Mouse (Mus musculus) CH12.LX (cell line): ENCODE results near the gene Zfand5. TPM values are rescaled to one million over a fixed set of nuclear protein-coding genes. Genes with fewer than 3 reads are reported as not detected.

ENCODE experiments used
- DNase-seq: peaks from one replicate; pipeline ENCODE4 v3.0.0-alpha.2; 2013; ENCODE audit errors: extremely low read depth
- H3K27ac ChIP-seq: 2 replicates; pipeline ENCODE4 v1.5.1; 2012; ENCODE audit warnings: low read depth, mild to moderate bottlenecking, control low read depth, moderate library complexity; ENCODE audit not compliant: insufficient read depth
- H3K27me3 ChIP-seq: replicated peaks from 2 replicates; pipeline ENCODE3; 2012; ENCODE audit warnings: inconsistent platforms
- H3K36me3 ChIP-seq, 2 experiments: replicated peaks in 1 of 2; 2 replicates each; pipeline versions ENCODE3 to v1.6.1; 2012; ENCODE audit warnings: inconsistent platforms in 1 of 2, low read length in 1 of 2, mild to moderate bottlenecking in 1 of 2, mixed read lengths in 1 of 2, moderate library complexity in 1 of 2; ENCODE audit not compliant: control insufficient read depth in 1 of 2, insufficient read depth in 1 of 2
- H3K4me1 ChIP-seq, 2 experiments: 2 replicates each; pipeline ENCODE4 v1.6.1; 2012; ENCODE audit warnings: inconsistent platforms in 1 of 2, moderate library complexity in 1 of 2; ENCODE audit not compliant: insufficient read depth in 2 of 2, control insufficient read depth in 1 of 2
- H3K4me2 ChIP-seq: 2 replicates; pipeline ENCODE4 v1.6.1; 2012; ENCODE audit warnings: low read depth, mild to moderate bottlenecking, control low read depth; ENCODE audit not compliant: poor library complexity, insufficient read depth, severe bottlenecking
- H3K4me3 ChIP-seq, 3 experiments: fragments of 150-350 bp in 1 of 3; sonication (generic) in 1 of 3; replicated peaks in 1 of 3; 2 replicates each; pipeline versions ENCODE3 to v1.5.1; 2011 to 2012; ENCODE audit warnings: low read depth in 2 of 3, low read length in 2 of 3, mild to moderate bottlenecking in 2 of 3, moderate library complexity in 2 of 3, control low read depth in 1 of 3, improper control_type of control experiment in 1 of 3, inconsistent platforms in 1 of 3, mixed read lengths in 1 of 3; ENCODE audit not compliant: poor library complexity in 1 of 3
- H3K79me2 ChIP-seq: replicated peaks from 2 replicates; pipeline ENCODE4 v1.6.1; 2012; ENCODE audit warnings: mild to moderate bottlenecking, moderate library complexity; ENCODE audit not compliant: control insufficient read depth, poor library complexity, insufficient read depth, severe bottlenecking; ENCODE audit errors: extremely low read depth
- H3K9ac ChIP-seq: 2 replicates; pipeline ENCODE4 v1.6.1; 2012; ENCODE audit warnings: low read depth, mild to moderate bottlenecking, control low read depth, moderate library complexity; ENCODE audit not compliant: insufficient read depth
- H3K9me3 ChIP-seq: replicated peaks from 2 replicates; pipeline ENCODE3; 2012; ENCODE audit warnings: low read length, inconsistent platforms, mixed read lengths
- BHLHE40 ChIP-seq: IDR thresholded peaks from 2 replicates; pipeline ENCODE4 v1.6.1; 2011; ENCODE audit warnings: mild to moderate bottlenecking, low read depth, low read length, improper control_type of control experiment
- CHD1 ChIP-seq: IDR thresholded peaks from 2 replicates; pipeline ENCODE4 v1.6.1; 2012; ENCODE audit warnings: low read depth, low read length, improper control_type of control experiment, inconsistent platforms
- CTCF ChIP-seq, 2 experiments: IDR thresholded peaks in 1 of 2; conservative IDR thresholded peaks in 1 of 2; 2 replicates each; pipeline ENCODE4 v1.5.1; 2011 to 2012; ENCODE audit warnings: low read depth in 2 of 2, low read length in 2 of 2, improper control_type of control experiment in 1 of 2, inconsistent platforms in 1 of 2, mild to moderate bottlenecking in 1 of 2, moderate library complexity in 1 of 2
- E2F4 ChIP-seq: IDR thresholded peaks from 2 replicates; pipeline ENCODE4 v1.6.1; 2011; ENCODE audit warnings: low read depth, low read length, improper control_type of control experiment; ENCODE audit not compliant: insufficient replicate concordance
- ELF1 ChIP-seq: IDR thresholded peaks from 2 replicates; pipeline ENCODE4 v1.6.1; 2014; ENCODE audit warnings: low read depth, mild to moderate bottlenecking, inconsistent platforms, low read length, improper control_type of control experiment
- ETS1 ChIP-seq: conservative IDR thresholded peaks from 2 replicates; pipeline ENCODE4 v1.6.1; 2012; ENCODE audit warnings: low read depth, mild to moderate bottlenecking, inconsistent platforms, low read length, improper control_type of control experiment, moderate library complexity
- GABPA ChIP-seq: IDR thresholded peaks from 2 replicates; pipeline ENCODE4 v1.6.1; 2012; ENCODE audit warnings: low read depth, low read length, improper control_type of control experiment, inconsistent platforms; ENCODE audit not compliant: insufficient replicate concordance
- HCFC1 ChIP-seq: IDR thresholded peaks from 2 replicates; pipeline ENCODE4 v1.6.1; 2012; ENCODE audit warnings: low read depth, mild to moderate bottlenecking, inconsistent platforms, low read length, improper control_type of control experiment
- IRF4 ChIP-seq: IDR thresholded peaks from 2 replicates; pipeline ENCODE4 v1.6.1; 2014; ENCODE audit warnings: low read depth, mild to moderate bottlenecking, inconsistent platforms, low read length, improper control_type of control experiment
- JUND ChIP-seq: conservative IDR thresholded peaks from 2 replicates; pipeline ENCODE4 v1.6.1; 2011; ENCODE audit warnings: low read depth, low read length, improper control_type of control experiment
- KAT2A ChIP-seq: IDR thresholded peaks from 2 replicates; pipeline ENCODE4 v1.6.1; 2012; ENCODE audit warnings: low read length, improper control_type of control experiment, inconsistent platforms; ENCODE audit not compliant: insufficient replicate concordance
- MAFK ChIP-seq: IDR thresholded peaks from 2 replicates; pipeline ENCODE4 v1.6.1; 2011; ENCODE audit warnings: low read length, improper control_type of control experiment; ENCODE audit not compliant: insufficient replicate concordance
- MAX ChIP-seq: IDR thresholded peaks from 2 replicates; pipeline ENCODE4 v1.6.1; 2011; ENCODE audit warnings: low read length, improper control_type of control experiment
- NELFE ChIP-seq: IDR thresholded peaks from 2 replicates; pipeline ENCODE4 v1.6.1; 2011; ENCODE audit warnings: low read depth, low read length, improper control_type of control experiment
- PAX5 ChIP-seq: IDR thresholded peaks from 2 replicates; pipeline ENCODE4 v1.6.1; 2012; ENCODE audit warnings: low read length, inconsistent platforms, mixed read lengths
- POLR2A ChIP-seq: IDR thresholded peaks from 2 replicates; pipeline ENCODE4 v1.6.1; 2011; ENCODE audit warnings: low read depth, mild to moderate bottlenecking, improper control_type of control experiment, low read length
- RAD21 ChIP-seq: IDR thresholded peaks from 2 replicates; pipeline ENCODE4 v1.6.1; 2011; ENCODE audit warnings: low read depth, mild to moderate bottlenecking, low read length, improper control_type of control experiment, moderate library complexity
- RCOR1 ChIP-seq: conservative IDR thresholded peaks from 2 replicates; pipeline ENCODE4 v1.6.1; 2012; ENCODE audit warnings: low read depth, mild to moderate bottlenecking, inconsistent platforms, low read length, improper control_type of control experiment
- SMC3 ChIP-seq: IDR thresholded peaks from 2 replicates; pipeline ENCODE4 v1.6.1; 2011; ENCODE audit warnings: low read depth, low read length, improper control_type of control experiment
- TBP ChIP-seq: conservative IDR thresholded peaks from 2 replicates; pipeline ENCODE4 v1.6.1; 2011; ENCODE audit warnings: low read depth, low read length, improper control_type of control experiment
- USF1 ChIP-seq: IDR thresholded peaks from 2 replicates; pipeline ENCODE4 v1.6.1; 2014; ENCODE audit warnings: low read depth, mild to moderate bottlenecking, inconsistent platforms, low read length, improper control_type of control experiment
- USF2 ChIP-seq: conservative IDR thresholded peaks from 2 replicates; pipeline ENCODE4 v1.6.1; 2011; ENCODE audit warnings: low read depth, low read length, improper control_type of control experiment
- ZMIZ1 ChIP-seq: IDR thresholded peaks from 2 replicates; pipeline ENCODE4 v1.6.1; 2012; ENCODE audit warnings: low read depth, mild to moderate bottlenecking, inconsistent platforms, low read length, improper control_type of control experiment
- ZNF384 ChIP-seq: IDR thresholded peaks from 2 replicates; pipeline ENCODE4 v1.6.1; 2012; ENCODE audit warnings: low read depth, low read length, improper control_type of control experiment, inconsistent platforms
- dilution Hi-C: fragments of 300-500 bp; cut with MboI; formaldehyde crosslinking; loops from 2 replicates; pipeline ENCODE4 v1.14.3; 2020; ENCODE audit warnings: low sequenced_read_pairs; ENCODE audit not compliant: extremely low pct_unique_long_range_greater_than_20kb, extremely low pct_ligation_motif_present
- in situ Hi-C: fragments of 300-500 bp; cut with MboI; formaldehyde crosslinking; loops from 3 replicates; pipeline ENCODE4 v1.14.3; 2019; ENCODE audit warnings: low sequenced_read_pairs, low pct_ligation_motif_present, low pct_unique_long_range_greater_than_20kb, mixed read lengths
- polyA plus RNA-seq: library from polyadenylated mRNA; unstranded; fragments of >175 nt; gene quantifications from 2 replicates; pipeline ENCODE4 v1.2.1, GENCODE M21; 2012; ENCODE audit warnings: low read depth; ENCODE audit not compliant: insufficient read length
- total RNA-seq, 2 experiments: library from RNA; depleted of rRNA; stranded (reverse); fragments of 300-350 nt in 1 of 2; fragments of >200 nt in 1 of 2; gene quantifications; 2 replicates each; pipeline ENCODE4 v1.2.3; 2012 to 2014

Gene Zfand5
- total and polyA plus RNA-seq, 3 experiments: 40.9 to 87.9 (median 71.8) TPM

GRCm38 (mm10) chr19:21330305-21331115 is 58.4 kb downstream of the Zfand5 start:
- Histone ChIP-seq H3K4me2 (no peak overlapping the region), H3K79me2 (no peaks in the 10 kb centered on the region), H3K4me1 (no peaks in the 10 kb centered on the region), H3K27me3 (no peaks in the 10 kb centered on the region), H3K4me3 (no peak overlapping the region), H3K36me3 (no peaks in the 10 kb centered on the region), H3K9ac (no peak overlapping the region), H3K9me3 (no peaks in the 10 kb centered on the region), H3K27ac (no peak overlapping the region)
- TF ChIP-seq KAT2A: no peak
- no peak for TF ChIP-seq RCOR1
- no peak for TF ChIP-seq ELF1
- no peak for TF ChIP-seq SMC3
- no peak for TF ChIP-seq USF1
- no peak for TF ChIP-seq ZMIZ1
- TF ChIP-seq CHD1: no peak
- TF ChIP-seq HCFC1: no peak
- TF ChIP-seq MAX: no peak
- TF ChIP-seq ETS1: no peak
- in situ Hi-C loops: no loop called here
- no peak for DNase-seq
- dilution Hi-C loops: no loop called here

DNA sequence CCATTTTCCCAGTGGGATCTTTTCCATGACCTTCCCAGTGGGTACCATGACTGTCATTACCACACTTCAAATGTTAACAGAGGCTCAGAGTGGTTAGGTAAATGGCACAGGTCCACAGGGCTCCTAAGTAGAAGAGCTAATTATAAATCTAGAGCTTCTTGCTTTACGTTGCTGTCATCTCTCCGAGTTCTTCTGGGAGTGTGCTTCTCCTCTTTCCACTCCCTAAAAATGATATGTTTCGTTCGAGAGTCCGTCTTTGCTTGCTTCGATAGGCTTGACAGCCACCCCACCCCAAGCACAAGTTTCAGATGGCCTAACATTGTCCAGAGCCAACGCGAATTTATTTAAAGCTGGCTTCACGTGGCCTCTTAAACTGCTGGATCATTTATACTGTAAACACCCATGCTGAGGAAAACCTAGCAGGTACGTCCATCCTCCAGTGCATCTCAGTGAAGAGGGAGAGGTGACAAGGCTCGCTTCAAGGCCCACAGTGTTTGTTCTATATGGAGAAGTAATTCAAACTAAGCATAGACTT is 59.6 kb downstream of the Zfand5 start:
- in situ Hi-C loops: no loop called here

More for the DNA sequence above, 59.6 kb downstream of the Zfand5 start:
- Histone ChIP-seq H3K9ac (no peak overlapping the region), H3K27ac (no peak overlapping the region), H3K36me3 (no peaks in the 10 kb centered on the region), H3K9me3 (no peaks in the 10 kb centered on the region), H3K4me3 (no peak overlapping the region), H3K27me3 (no peaks in the 10 kb centered on the region), H3K79me2 (no peaks in the 10 kb centered on the region), H3K4me2 (no peak overlapping the region), H3K4me1 (no peaks in the 10 kb centered on the region)
- TF ChIP-seq POLR2A (no peak), MAFK (no peak), ELF1 (no peak), BHLHE40 (no peak), RAD21 (no peak), SMC3 (no peak), GABPA (no peak), CTCF (conservative IDR thresholded peaks at IDR 0.05 in 1 of 2, IDR thresholded peaks at IDR 0.05 in 1 of 2; ENCODE audit: low read depth in 2 of 2, low read length in 2 of 2) (no peak), IRF4 (no peak), ETS1 (no peak), JUND (no peak), PAX5 (no peak), CHD1 (no peak), E2F4 (no peak), NELFE (no peak), ZNF384 (no peak), USF2 (no peak), TBP (no peak), HCFC1 (no peak)
- no peak for DNase-seq
- dilution Hi-C loops: no loop called here
